Mouse (Mus musculus): ENCODE measurements at regions not wholly inside any gene's neighbourhood (a gene's known extent, or its start where the extent isn't known, plus 50 kb on each side); places are given as distances from the start of the nearest gene placed in this dataset.

DNA sequence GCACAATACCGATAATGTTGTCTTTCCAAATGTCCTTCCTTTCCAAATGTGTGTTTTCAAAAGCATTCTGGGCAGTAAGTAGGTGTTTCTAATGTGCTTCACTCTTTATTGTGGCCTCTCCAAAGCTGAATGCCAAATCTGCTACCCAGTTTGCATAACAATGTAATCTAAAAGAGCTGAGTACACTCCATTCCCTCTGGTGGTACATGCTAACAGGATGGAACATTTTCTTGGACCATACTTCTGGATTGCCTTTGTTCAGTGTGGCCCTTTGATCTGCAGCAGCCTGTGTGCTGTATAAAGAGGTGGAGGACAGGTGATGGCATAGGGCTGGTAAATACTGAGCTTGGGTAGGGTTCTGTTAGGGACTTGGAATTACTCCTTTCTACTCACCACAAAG, 520.3 kb upstream of the Vstm2b start:
- no peak for ATAC-seq (ENCODE audit: insufficient read depth)
- H3K9me3 ChIP-seq (ENCODE audit: low read depth, low read length), result no peaks in the 10 kb centered on the region
- DNase-seq, result no peak
- H3K9ac ChIP-seq, result no peak overlapping the region
- H3K4me1 ChIP-seq (ENCODE audit: insufficient read depth), result no peaks in the 10 kb centered on the region
- WGBS, result 81% methylated on average over 1 of the region's 1 CpGs
- H3K27ac ChIP-seq (ENCODE audit: low read depth), result no peak overlapping the region
- no peaks in the 10 kb centered on the region for H3K27me3 ChIP-seq (ENCODE audit: insufficient read depth, low read length)
- no peaks in the 10 kb centered on the region for H3K36me3 ChIP-seq (ENCODE audit: insufficient read depth)
- H3K4me2 ChIP-seq, result no peak overlapping the region
- H3K4me3 ChIP-seq (ENCODE audit: low read depth, low read length), result no peak overlapping the region
- TF ChIP-seq CTCF (IDR thresholded peaks at IDR 0.05; ENCODE audit: low read depth), result no peak

DNA sequence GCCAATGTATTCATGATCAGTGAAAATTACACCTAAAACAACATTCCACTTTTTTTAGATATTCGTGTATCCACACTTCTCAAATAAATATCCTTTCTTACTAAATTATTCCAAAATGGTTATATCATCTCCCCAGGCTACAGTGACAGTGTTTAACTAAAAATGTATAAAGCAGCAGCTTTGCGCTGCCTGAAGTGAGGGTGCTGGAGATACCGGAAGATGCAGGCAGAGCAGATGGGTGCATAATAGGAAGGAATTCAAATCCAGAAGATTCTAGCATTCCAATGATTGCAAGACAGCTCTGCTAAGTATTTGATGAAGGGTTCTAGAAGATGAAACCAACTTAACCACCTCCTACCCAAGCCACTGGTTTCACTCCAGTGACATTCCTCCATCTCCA, 516.9 kb upstream of the Vstm2b start:
- Histone ChIP-seq H3K4me1 (ENCODE audit: insufficient read depth) (no peaks in the 10 kb centered on the region), H3K27ac (ENCODE audit: low read depth) (no peak overlapping the region), H3K36me3 (ENCODE audit: insufficient read depth) (no peaks in the 10 kb centered on the region), H3K4me2 (no peak overlapping the region), H3K27me3 (ENCODE audit: insufficient read depth, low read length) (no peaks in the 10 kb centered on the region), H3K4me3 (ENCODE audit: low read depth, low read length) (no peak overlapping the region), H3K9ac (no peak overlapping the region), H3K9me3 (ENCODE audit: low read depth, low read length) (no peaks in the 10 kb centered on the region)
- ATAC-seq (ENCODE audit: insufficient read depth) (no peak), DNase-seq (no peak)
- WGBS, result 83% methylated on average over 3 of the region's 3 CpGs
- TF ChIP-seq CTCF (IDR thresholded peaks at IDR 0.05; ENCODE audit: low read depth), result no peak

DNA sequence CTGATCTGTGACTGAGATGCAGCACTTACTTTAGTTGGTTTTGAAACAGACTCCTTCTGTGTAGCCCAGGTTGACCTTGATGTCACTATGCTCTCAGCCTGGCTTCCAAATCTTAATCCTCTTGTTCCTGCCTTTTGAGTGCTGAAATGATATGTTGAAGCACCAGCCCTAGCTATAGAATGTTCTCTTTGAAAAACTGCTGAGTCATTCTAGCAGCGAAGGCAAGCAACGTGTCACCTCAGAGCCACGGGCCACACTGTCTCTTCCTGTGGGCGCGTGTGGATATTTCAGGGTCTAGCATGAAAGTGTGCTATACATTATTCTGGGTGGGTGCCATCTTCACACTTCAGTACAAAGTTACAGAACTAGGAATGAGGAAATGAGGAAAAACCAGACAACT, 510.0 kb upstream of the Vstm2b start:
- Histone ChIP-seq H3K4me3 (ENCODE audit: low read depth, low read length) (no peak overlapping the region), H3K9me3 (ENCODE audit: low read depth, low read length) (no peaks in the 10 kb centered on the region), H3K4me2 (no peak overlapping the region), H3K4me1 (ENCODE audit: insufficient read depth) (no peaks in the 10 kb centered on the region), H3K27ac (ENCODE audit: low read depth) (no peak overlapping the region), H3K9ac (no peak overlapping the region), H3K27me3 (ENCODE audit: insufficient read depth, low read length) (no peaks in the 10 kb centered on the region), H3K36me3 (ENCODE audit: insufficient read depth) (no peaks in the 10 kb centered on the region)
- WGBS, result 84% methylated on average over 5 of the region's 5 CpGs
- no peak for TF ChIP-seq CTCF (IDR thresholded peaks at IDR 0.05; ENCODE audit: low read depth)
- ATAC-seq (ENCODE audit: insufficient read depth) (no peak), DNase-seq (no peak)

DNA sequence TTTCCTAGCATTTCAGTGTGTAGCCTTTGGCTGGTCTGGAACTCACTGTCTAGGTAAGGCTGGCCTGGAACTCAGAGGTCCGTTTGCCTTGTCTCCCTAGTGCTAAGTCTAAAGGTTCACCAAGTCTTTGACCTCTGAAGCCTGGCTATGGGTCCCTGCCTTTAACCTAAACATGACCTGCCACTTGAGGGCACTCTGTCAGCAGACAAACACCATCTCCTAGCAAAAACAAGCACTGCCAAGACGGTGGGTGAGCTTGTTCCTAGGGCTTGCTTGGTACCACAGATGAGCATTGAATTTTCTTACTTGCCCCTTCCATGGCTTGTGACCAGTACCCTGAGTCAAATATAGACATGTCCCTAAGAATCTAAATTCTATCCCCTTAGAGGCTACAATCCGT, 508.3 kb upstream of the Vstm2b start:
- WGBS, result 35% methylated on average over 3 of the region's 3 CpGs
- H3K27me3 ChIP-seq (ENCODE audit: insufficient read depth, low read length), result no peaks in the 10 kb centered on the region
- DNase-seq, result no peak
- H3K4me1 ChIP-seq (ENCODE audit: insufficient read depth), result no peaks in the 10 kb centered on the region
- no peaks in the 10 kb centered on the region for H3K36me3 ChIP-seq (ENCODE audit: insufficient read depth)
- no peak overlapping the region for H3K9ac ChIP-seq
- ATAC-seq (ENCODE audit: insufficient read depth), result no peak
- H3K4me3 ChIP-seq (ENCODE audit: low read depth, low read length), result no peak overlapping the region
- H3K27ac ChIP-seq (ENCODE audit: low read depth), result no peak overlapping the region
- H3K9me3 ChIP-seq (ENCODE audit: low read depth, low read length), result no peaks in the 10 kb centered on the region
- H3K4me2 ChIP-seq, result no peak overlapping the region
- TF ChIP-seq CTCF (IDR thresholded peaks at IDR 0.05; ENCODE audit: low read depth), result no peak

DNA sequence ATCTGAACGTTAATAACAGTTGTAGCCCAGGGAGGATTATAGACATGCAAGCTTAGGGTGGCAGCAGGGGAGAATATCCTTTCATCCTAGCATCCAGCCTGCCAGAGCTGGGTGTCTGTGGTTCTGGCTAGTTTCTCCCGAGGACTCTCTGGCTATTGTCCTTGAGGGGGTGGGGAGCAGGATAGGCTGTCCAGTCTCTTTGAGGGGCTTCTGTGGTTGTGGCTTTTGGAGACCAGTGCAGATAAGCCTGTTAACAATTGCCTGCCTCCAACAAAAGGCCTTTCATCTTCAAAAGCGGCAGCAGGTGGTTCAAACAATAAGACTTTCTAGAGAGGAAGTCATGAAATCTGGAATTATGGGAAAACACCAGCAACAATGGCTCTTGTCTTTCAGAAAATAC, 507.2 kb upstream of the Vstm2b start:
- H3K4me1 ChIP-seq (ENCODE audit: insufficient read depth), result no peaks in the 10 kb centered on the region
- no peaks in the 10 kb centered on the region for H3K9me3 ChIP-seq (ENCODE audit: low read depth, low read length)
- DNase-seq, result no peak
- no peak overlapping the region for H3K27ac ChIP-seq (ENCODE audit: low read depth)
- H3K4me3 ChIP-seq (ENCODE audit: low read depth, low read length), result no peak overlapping the region
- H3K9ac ChIP-seq, result no peak overlapping the region
- no peak for ATAC-seq (ENCODE audit: insufficient read depth)
- TF ChIP-seq CTCF (IDR thresholded peaks at IDR 0.05; ENCODE audit: low read depth), result no peak
- H3K36me3 ChIP-seq (ENCODE audit: insufficient read depth), result no peaks in the 10 kb centered on the region
- no peak overlapping the region for H3K4me2 ChIP-seq
- H3K27me3 ChIP-seq (ENCODE audit: insufficient read depth, low read length), result no peaks in the 10 kb centered on the region
- WGBS, result 39% methylated on average over 3 of the region's 3 CpGs

DNA sequence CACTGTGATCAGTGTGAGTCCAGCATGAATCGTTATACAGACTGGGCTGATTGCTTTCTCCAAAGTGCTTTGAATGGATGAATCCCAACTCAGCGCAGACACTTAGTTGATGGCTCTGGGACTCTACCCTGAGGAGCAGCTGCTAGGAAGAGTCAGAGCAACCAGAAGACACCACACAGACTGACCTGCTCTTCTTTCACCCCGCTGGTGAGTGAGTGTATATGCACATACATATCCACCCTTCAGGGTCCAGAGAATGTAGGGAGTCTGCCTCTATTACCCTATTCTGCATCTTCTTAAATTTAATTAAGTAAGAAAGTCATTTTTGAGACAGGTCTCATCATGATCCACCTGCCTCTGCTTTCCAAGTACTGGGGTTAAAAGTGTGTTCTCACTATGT, 506.5 kb upstream of the Vstm2b start:
- 50% methylated on average over 3 of the region's 3 CpGs for WGBS
- no peak overlapping the region for H3K4me2 ChIP-seq
- H3K27me3 ChIP-seq (ENCODE audit: insufficient read depth, low read length), result no peaks in the 10 kb centered on the region
- no peaks in the 10 kb centered on the region for H3K4me1 ChIP-seq (ENCODE audit: insufficient read depth)
- H3K9me3 ChIP-seq (ENCODE audit: low read depth, low read length), result no peaks in the 10 kb centered on the region
- ATAC-seq (ENCODE audit: insufficient read depth) (no peak), DNase-seq (no peak)
- H3K27ac ChIP-seq (ENCODE audit: low read depth), result no peak overlapping the region
- no peak for TF ChIP-seq CTCF (IDR thresholded peaks at IDR 0.05; ENCODE audit: low read depth)
- H3K36me3 ChIP-seq (ENCODE audit: insufficient read depth), result no peaks in the 10 kb centered on the region
- no peak overlapping the region for H3K9ac ChIP-seq
- H3K4me3 ChIP-seq (ENCODE audit: low read depth, low read length), result no peak overlapping the region

DNA sequence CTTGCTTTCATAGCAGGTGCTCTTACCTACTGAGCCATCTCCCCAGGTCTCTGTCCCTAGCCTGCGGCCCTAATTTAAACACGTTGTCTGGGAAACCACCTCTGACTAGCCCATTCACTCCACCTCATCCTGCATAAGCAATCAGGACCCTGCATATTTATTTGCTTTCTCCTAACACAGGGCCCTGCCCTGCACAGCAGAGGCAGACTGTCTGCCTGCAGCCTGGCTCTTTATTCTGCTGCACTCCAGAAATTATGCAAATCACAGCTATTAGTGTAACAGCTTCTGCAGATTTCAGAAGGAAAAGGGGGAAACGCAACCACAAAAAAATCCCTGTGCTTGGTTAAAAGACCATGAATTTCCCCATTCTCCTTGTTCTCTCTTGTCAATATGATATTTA, 505.9 kb upstream of the Vstm2b start:
- H3K36me3 ChIP-seq (ENCODE audit: insufficient read depth), result no peaks in the 10 kb centered on the region
- H3K4me1 ChIP-seq (ENCODE audit: insufficient read depth), result no peaks in the 10 kb centered on the region
- 44% methylated on average over 3 of the region's 3 CpGs for WGBS
- no peak for ATAC-seq (ENCODE audit: insufficient read depth)
- no peaks in the 10 kb centered on the region for H3K9me3 ChIP-seq (ENCODE audit: low read depth, low read length)
- DNase-seq, result no peak
- no peak overlapping the region for H3K4me3 ChIP-seq (ENCODE audit: low read depth, low read length)
- no peaks in the 10 kb centered on the region for H3K27me3 ChIP-seq (ENCODE audit: insufficient read depth, low read length)
- TF ChIP-seq CTCF (IDR thresholded peaks at IDR 0.05; ENCODE audit: low read depth), result no peak
- H3K27ac ChIP-seq (ENCODE audit: low read depth), result no peak overlapping the region
- no peak overlapping the region for H3K4me2 ChIP-seq
- no peak overlapping the region for H3K9ac ChIP-seq

DNA sequence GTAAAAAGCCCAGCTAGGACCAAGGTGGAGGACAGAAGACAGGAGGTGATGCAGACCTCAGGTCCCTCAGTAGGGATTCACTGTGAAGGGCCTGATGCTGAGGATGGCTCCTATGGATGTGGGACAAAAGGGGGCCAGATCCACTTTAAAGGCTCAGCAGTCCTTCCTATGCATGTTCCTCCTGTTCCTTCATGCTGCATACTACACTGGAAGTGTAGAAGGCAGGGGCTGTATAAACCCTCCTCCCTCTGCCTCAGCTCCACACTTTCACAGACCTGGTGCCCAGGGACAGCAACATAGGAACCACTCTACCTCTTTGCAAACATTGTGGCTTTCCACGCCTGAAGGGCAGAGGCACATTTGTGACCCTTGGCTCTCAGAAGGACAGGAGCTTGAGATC, 505.4 kb upstream of the Vstm2b start:
- Histone ChIP-seq H3K27ac (ENCODE audit: low read depth) (no peak overlapping the region), H3K4me2 (no peak overlapping the region), H3K36me3 (ENCODE audit: insufficient read depth) (no peaks in the 10 kb centered on the region), H3K4me3 (ENCODE audit: low read depth, low read length) (no peak overlapping the region), H3K9ac (no peak overlapping the region), H3K9me3 (ENCODE audit: low read depth, low read length) (no peaks in the 10 kb centered on the region), H3K4me1 (ENCODE audit: insufficient read depth) (no peaks in the 10 kb centered on the region), H3K27me3 (ENCODE audit: insufficient read depth, low read length) (no peaks in the 10 kb centered on the region)
- DNase-seq (no peak), ATAC-seq (ENCODE audit: insufficient read depth) (no peak)
- 57% methylated on average over 1 of the region's 1 CpGs for WGBS
- no peak for TF ChIP-seq CTCF (IDR thresholded peaks at IDR 0.05; ENCODE audit: low read depth)

Measured in lung, embryonic 14.5 days (tissue).